Mouse (Mus musculus) C2C12 (cell line): ENCODE measurements at regions not wholly inside any gene's neighbourhood (a gene's known extent, or its start where the extent isn't known, plus 50 kb on each side); places are given as distances from the start of the nearest gene placed in this dataset.

Source experiments
- CEBPB ChIP-seq: IDR thresholded peaks from one replicate; pipeline ENCODE4 v1.6.1; 2011; ENCODE audit warnings: low read depth, mild to moderate bottlenecking, control low read depth, moderate library complexity
- CTCF ChIP-seq: IDR thresholded peaks from one replicate; pipeline ENCODE4 v1.5.1; 2011; ENCODE audit not compliant: control insufficient read depth, insufficient read depth, insufficient read length
- MAX ChIP-seq: IDR thresholded peaks from one replicate; pipeline ENCODE4 v1.6.1; 2011; ENCODE audit warnings: mild to moderate bottlenecking, control low read depth
- MYOG ChIP-seq: IDR thresholded peaks from one replicate; pipeline ENCODE4 v1.6.1; 2011; ENCODE audit not compliant: control insufficient read depth, insufficient read length; ENCODE audit errors: extremely low read depth
- USF1 ChIP-seq: IDR thresholded peaks from one replicate; pipeline ENCODE4 v1.6.1; 2011; ENCODE audit warnings: low read depth, mild to moderate bottlenecking, control low read depth, moderate library complexity

DNA sequence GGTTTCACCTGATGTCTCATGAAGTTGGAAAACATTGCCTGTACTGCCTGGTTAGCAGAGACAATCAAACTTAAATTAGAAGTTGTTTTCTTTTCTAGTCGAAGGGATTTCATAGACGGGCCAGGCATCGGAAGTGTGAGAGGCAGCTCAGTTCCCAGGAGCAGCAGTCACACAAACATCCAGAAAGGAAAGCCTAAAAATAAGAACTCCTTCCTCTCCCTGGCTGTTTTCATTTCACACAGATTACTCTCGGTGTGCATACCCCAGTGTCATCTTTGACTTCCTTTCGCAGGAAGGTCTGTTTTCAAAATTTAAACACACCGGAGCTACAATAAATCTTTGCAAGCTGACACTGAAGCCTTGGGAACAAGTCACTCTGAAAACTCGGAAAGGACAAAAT is 818.7 kb downstream of the Diaph3 start:
- TF ChIP-seq USF1 (no peak), CTCF (no peak), CEBPB (no peak), MAX (no peak), MYOG (no peak)
